Mouse (Mus musculus) thymus, postnatal 4 days (tissue): ENCODE measurements around the gene Vps26b.

Source experiments
- DNase-seq: peaks from one replicate; pipeline ENCODE4 v3.0.0; 2021

The Vps26b gene

GRCm38 (mm10) chr9:26993118-26993517 lies 36.7 kb downstream of the Vps26b start:
- no peak for DNase-seq

- DNase-seq = no peak
Observed at GRCm38 (mm10) chr9:26990181-26990580, 39.7 kb downstream of the Vps26b start.

DNA sequence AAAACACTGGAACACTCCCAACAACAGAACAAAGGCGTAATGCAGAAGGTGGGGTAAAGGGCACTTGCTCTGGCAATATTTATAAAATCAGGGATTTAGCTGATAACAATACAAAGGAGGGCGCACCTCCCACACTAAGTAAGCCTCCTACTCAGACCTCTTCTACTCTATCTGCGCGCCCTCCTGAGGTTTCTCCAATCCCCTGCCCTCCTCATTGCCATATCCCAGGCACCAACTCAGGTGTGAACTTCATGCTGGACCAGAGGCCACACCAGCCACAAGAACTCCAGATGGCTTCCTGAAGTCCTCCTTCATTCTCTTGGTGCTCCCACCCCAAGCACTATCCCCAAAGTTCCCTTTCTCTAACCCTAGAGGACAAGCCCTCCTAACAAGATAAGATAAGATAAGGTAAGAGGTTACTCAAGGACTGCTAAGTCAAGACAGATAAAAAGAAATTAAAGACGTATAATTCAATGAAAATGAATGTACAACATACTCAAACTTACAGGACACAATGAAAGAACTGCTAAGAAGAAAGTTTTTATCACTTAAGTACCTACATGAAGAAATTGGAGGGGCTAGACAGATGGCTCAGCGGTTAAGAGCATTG lies 44.1 kb downstream of the Vps26b start:
- DNase-seq = no peak

- no peak for DNase-seq
Observed at GRCm38 (mm10) chr9:26985090-26985613, 44.7 kb downstream of the Vps26b start.

GRCm38 (mm10) chr9:26978776-26979175 lies 51.1 kb downstream of the Vps26b start:
- DNase-seq = no peak

DNA sequence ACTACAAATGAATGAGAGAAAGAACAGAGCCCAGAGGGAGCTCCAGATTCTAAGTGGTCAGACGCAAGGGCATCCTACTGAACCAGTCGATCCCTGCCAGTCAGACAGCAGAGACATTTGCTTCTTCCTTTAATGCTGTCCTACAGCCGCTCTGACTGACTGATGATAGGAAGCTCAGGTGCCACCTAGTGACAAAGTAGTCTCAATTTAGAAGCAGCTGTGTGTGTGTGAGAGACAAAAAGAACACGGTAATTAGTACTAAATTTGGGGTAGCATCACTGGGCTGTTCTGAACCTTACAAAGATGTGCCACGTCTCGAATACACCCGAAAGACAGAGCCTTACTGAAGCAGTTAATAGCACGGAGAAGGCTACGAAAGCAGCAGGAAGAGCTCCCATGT lies 52.1 kb downstream of the Vps26b start:
- no peak for DNase-seq
